Mouse (Mus musculus): Measurements from ENCODE around the gene Gramd1c.

Gramd1c gene

GRCm38 (mm10) chr16:43945869-43946268 is 117.3 kb downstream of the Gramd1c start:
- DNase-seq, result no peak

- no peak for DNase-seq
Observed at GRCm38 (mm10) chr16:43945351-43945750, 117.8 kb downstream of the Gramd1c start.

DNA sequence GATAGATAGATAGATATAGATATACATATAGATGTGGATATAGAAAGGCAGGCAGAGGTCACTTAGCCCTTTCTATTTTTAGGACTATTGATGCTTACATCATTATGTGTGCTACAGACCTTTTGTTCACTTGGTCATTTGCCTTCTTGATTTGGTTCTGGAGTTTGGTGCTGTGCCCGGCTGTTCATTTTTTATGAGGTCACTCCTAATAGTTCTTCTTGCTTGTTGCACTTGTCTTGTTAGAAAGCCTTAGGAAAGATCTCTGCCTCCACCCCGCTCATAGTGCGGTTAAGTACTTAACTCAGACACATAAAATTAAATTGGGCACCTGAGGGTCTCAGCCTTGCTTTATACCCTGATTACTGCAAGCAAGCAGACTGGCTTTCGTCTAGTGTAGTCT is 122.3 kb downstream of the Gramd1c start:
- no peak for DNase-seq

DNA sequence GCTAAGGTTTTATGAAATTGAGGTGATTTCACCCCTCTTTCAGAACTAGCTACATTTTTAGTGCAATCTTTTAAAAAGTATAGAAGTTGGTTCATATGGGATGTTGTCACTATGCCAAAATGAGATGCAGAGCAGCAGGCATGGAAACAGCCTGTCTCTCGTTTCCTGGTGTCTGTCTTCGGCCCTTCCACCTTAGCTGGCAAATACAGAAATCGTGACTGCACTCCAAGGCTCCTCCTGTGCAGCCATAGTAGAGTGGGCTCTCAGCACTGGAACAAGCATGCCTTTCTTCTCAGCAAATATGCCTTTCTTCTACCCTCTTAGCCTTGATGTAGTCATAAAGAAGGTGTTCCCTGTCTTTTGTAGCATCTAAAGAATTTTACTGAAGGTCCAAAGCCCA is 127.3 kb downstream of the Gramd1c start:
- no peak for DNase-seq

DNA sequence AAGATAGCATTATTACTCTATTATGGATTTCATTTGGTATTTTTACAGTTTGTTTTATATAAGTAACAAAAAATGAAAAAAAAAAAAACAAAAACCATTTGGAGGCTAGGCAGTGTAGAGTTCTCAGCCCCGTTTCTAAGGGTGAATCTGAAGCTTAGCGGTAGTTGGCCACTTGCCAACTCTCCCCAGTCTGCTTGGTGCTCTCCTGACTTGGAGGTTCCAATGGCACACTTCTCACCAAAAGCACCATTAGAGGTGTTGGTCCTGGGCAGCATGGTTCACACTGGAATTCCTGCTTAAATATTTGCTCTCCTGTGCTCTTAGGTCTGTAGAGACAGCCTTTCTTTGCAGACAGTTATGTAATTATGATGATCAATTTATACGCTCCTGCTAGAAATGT is 127.8 kb downstream of the Gramd1c start:
- DNase-seq, result peak; percentile 47

DNA sequence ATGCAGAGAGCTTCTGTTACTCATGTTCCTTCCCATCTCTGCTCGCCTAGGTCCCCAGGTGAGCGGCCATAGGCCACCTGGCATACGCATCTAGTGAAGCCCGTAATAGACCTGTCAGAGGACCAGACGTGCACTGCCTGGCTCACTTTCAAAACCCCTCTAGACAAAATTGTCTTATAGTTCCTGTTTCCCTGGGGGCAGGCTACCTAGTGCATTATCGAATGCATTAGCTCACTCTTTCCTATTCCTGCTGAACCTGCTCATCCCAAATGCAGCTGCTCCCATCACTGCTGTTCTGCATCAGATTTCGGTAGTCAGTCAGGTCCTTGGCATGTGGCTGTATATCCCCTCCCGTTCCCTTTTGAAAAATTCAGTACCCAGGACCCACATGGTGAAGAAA is 128.3 kb downstream of the Gramd1c start:
- no peak for DNase-seq

- DNase-seq, result no peak
Observed at GRCm38 (mm10) chr16:43933041-43933440, 130.1 kb downstream of the Gramd1c start.

GRCm38 (mm10) chr16:43932319-43932718 is 130.8 kb downstream of the Gramd1c start:
- no peak for DNase-seq

GRCm38 (mm10) chr16:43931502-43931901 is 131.6 kb downstream of the Gramd1c start:
- DNase-seq, result no peak

DNA sequence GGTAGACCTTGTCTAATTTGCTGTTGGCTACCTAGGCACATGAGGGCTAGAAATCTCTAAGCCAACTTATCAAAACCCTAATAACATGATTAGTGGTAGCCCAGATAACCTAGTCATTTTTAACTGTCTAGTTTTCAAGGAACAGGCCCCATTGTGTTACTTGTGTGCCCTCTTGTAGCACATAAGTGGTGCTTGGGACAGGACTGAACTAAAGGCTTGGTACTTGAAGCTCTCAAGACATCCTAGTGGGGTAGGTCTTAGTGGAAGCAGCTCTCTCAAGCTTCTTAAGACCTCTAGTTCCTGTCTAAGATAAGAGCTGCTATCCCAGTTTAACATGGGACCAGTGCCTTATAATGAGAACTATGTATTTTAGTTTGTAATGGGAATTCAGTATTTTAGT is 132.6 kb downstream of the Gramd1c start:
- DNase-seq, result no peak

All from retina, postnatal 1 day (tissue).